Mouse (Mus musculus) myocyte (in vitro differentiated cells): ENCODE data around the gene Gm20388.

Experiments
- E2F4 ChIP-seq: IDR thresholded peaks from one replicate; pipeline ENCODE4 v1.6.1; 2011; ENCODE audit warnings: mild to moderate bottlenecking, control low read depth, moderate library complexity; ENCODE audit not compliant: insufficient read depth
- MAX ChIP-seq: IDR thresholded peaks from one replicate; pipeline ENCODE4 v1.6.1; 2011; ENCODE audit warnings: low read depth, mild to moderate bottlenecking, control low read depth
- POLR2A ChIP-seq: IDR thresholded peaks from one replicate; pipeline ENCODE4 v1.6.1; 2011; ENCODE audit warnings: low read depth, mild to moderate bottlenecking, control low read depth, moderate library complexity; ENCODE audit not compliant: insufficient read length
- POLR2AphosphoS2 ChIP-seq: IDR thresholded peaks from one replicate; pipeline ENCODE4 v1.6.1; 2011; ENCODE audit warnings: low read depth, control low read depth; ENCODE audit not compliant: insufficient read length

- TF ChIP-seq MAX (no peak), POLR2A (no peak), POLR2AphosphoS2 (no peak), E2F4 (no peak)
Observed at GRCm38 (mm10) chr8:120668374-120668905, 757.8 kb downstream of the Gm20388 start, which contains the start of gene Emc8.
